Mouse (Mus musculus) midbrain, embryonic 14.5 days (tissue): ENCODE data around the gene Msh5. TPM values are rescaled to one million over a fixed set of nuclear protein-coding genes. Genes with fewer than 3 reads are reported as not detected.

Source experiments
- ATAC-seq: fragments of 200-750 bp; cut with Nextera tagmentation; 2 replicates; pipeline ENCODE4 v1.8.0; 2017; ENCODE audit warnings: moderate number of reproducible peaks, moderate library complexity; ENCODE audit not compliant: low FRiP score, low TSS enrichment
- DNase-seq: peaks from one replicate; pipeline ENCODE4 v3.0.0-alpha.2; 2015
- H3K27ac ChIP-seq: fragments of 300-500 bp; sonication (generic); replicated peaks from 2 replicates; pipeline ENCODE4 v1.5.1; 2014; ENCODE audit warnings: mild to moderate bottlenecking, low read depth, low read length, moderate library complexity
- H3K27me3 ChIP-seq: fragments of 300-500 bp; sonication (generic); 2 replicates; pipeline ENCODE4 v1.6.1; 2014; ENCODE audit warnings: low read length, control low read depth, mixed read lengths; ENCODE audit not compliant: control insufficient read depth, insufficient read depth
- H3K36me3 ChIP-seq: fragments of 300-500 bp; sonication (generic); 2 replicates; pipeline ENCODE4 v1.6.1; 2014; ENCODE audit warnings: low read length, control low read depth; ENCODE audit not compliant: control insufficient read depth, insufficient read depth
- H3K4me1 ChIP-seq: fragments of 300-500 bp; sonication (generic); 2 replicates; pipeline ENCODE4 v1.6.1; 2014; ENCODE audit warnings: mild to moderate bottlenecking, antibody characterized with exemption, low read length, control low read depth; ENCODE audit not compliant: control insufficient read depth, insufficient read depth
- H3K4me2 ChIP-seq: fragments of 300-500 bp; sonication (generic); 2 replicates; pipeline ENCODE4 v1.6.1; 2014; ENCODE audit warnings: mild to moderate bottlenecking, low read length, moderate library complexity
- H3K4me3 ChIP-seq: fragments of 300-500 bp; sonication (generic); replicated peaks from 2 replicates; pipeline ENCODE4 v1.5.1; 2014; ENCODE audit warnings: low read depth, low read length
- H3K9ac ChIP-seq: fragments of 300-500 bp; sonication (generic); replicated peaks from 2 replicates; pipeline ENCODE4 v1.6.1; 2014; ENCODE audit warnings: mild to moderate bottlenecking, low read length, moderate library complexity
- H3K9me3 ChIP-seq: fragments of 300-500 bp; sonication (generic); 2 replicates; pipeline ENCODE4 v1.6.1; 2016; ENCODE audit warnings: low read length, control low read depth, mixed read lengths; ENCODE audit not compliant: control insufficient read depth
- WGBS: fragments of 180-500 bp; shearing (Covaris S2); extraction: QIAGEN DNeasy Blood & Tissue Kit; methylation state at CpG from one replicate; pipeline ENCODE4 v1.1.7; 2014; 5-methylcytosine and 5-hydroxymethylcytosine counted together
- polyA plus RNA-seq: library from polyadenylated mRNA; unstranded; fragments of >200 nt; fragmentation: Nextera tagmentation; extraction: Ambion mirVana; gene quantifications from 2 replicates; pipeline ENCODE4 v1.2.1, GENCODE M21; 2014

Msh5 gene
- polyA plus RNA-seq, 1 experiment from 2014 or later = 2.8 TPM

DNA sequence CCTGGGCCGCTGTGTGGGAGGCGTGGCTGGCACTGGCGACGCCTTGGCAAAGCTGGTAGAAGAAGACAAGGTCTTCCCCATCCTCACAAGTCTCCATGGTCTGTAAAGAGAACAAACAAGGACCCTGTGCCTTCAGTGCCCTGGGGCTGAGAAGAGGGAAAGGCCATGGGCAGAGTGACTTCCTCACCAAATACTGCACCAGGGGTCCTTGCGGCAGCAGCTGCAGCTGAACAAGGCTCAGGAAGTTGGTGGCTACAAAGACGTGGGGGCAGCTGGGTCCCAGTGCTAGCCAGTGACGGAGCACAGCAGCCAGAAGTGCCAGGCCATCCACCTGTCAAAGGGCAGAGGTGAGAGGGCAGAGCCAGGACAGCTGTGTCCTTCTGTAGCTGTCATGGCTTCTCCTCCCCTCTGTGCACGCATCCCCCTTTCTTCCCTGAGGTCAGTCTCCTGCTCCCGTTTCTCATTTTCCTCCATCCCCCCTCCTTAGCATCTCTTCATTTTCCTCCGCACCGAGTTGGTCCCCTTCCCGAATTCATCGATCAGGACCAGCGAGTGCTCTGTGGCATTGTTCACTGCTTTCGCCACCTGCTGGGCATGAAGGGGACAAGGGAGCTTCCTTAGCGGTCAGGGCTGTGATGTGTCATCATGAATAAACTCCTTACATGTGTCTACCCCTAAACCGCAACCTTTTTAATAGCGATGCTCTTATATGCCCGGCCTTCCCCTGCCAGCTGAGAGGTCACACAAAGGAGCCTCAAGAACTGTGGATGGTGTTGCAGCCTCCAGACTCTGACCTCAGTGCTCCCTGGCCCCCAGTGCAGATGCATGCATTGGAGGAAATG lies 16.6 kb downstream of the Msh5 start:
- no peaks in the 10 kb centered on the region for H3K27me3 ChIP-seq
- H3K4me1 ChIP-seq = peaks cover 8% of the 10 kb centered on the region; the same call in 1 of the 2 replicates
- ATAC-seq (no peak), DNase-seq (peak; percentile 75)
- no peak overlapping the region for H3K4me3 ChIP-seq
- H3K4me2 ChIP-seq = peak overlapping the region; percentile 43
- no peak overlapping the region for H3K27ac ChIP-seq
- WGBS = 29% methylated on average over 19 of the region's 19 CpGs
- H3K9ac ChIP-seq = 0 out of 2 replicates have a peak overlapping the region, but pooled peaks have one; percentile 31
- H3K9me3 ChIP-seq = no peaks in the 10 kb centered on the region
- H3K36me3 ChIP-seq = no peaks in the 10 kb centered on the region

DNA sequence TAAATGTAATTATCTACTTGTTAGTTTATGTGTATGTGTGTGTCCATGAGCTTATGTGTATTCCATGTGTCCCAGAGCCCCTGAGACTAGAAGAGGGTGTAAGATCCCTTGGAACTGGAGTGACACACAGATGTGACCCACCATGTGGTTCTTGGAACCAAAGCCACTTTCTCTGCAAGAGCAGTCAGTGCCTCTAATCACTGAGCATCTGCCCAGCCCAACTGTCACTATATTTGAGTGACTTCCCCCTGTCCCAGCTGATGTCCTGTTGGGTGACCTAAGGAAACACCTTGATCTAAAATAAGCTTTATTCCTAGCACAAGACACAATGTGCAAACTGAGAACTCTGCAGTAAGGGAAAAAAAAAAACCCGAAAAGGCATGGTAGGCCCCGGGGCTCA lies 18.2 kb downstream of the Msh5 start:
- Histone ChIP-seq H3K27ac (0 out of 2 replicates have a peak overlapping the region, but pooled peaks have one; percentile 20), H3K4me3 (no peak overlapping the region), H3K27me3 (no peaks in the 10 kb centered on the region), H3K4me1 (peaks cover 8% of the 10 kb centered on the region; the same call in 1 of the 2 replicates), H3K4me2 (no peak overlapping the region), H3K9ac (no peak overlapping the region), H3K9me3 (no peaks in the 10 kb centered on the region), H3K36me3 (no peaks in the 10 kb centered on the region)
- DNase-seq (no peak), ATAC-seq (no peak)
- WGBS = 91% methylated on average over 2 of the region's 2 CpGs

DNA sequence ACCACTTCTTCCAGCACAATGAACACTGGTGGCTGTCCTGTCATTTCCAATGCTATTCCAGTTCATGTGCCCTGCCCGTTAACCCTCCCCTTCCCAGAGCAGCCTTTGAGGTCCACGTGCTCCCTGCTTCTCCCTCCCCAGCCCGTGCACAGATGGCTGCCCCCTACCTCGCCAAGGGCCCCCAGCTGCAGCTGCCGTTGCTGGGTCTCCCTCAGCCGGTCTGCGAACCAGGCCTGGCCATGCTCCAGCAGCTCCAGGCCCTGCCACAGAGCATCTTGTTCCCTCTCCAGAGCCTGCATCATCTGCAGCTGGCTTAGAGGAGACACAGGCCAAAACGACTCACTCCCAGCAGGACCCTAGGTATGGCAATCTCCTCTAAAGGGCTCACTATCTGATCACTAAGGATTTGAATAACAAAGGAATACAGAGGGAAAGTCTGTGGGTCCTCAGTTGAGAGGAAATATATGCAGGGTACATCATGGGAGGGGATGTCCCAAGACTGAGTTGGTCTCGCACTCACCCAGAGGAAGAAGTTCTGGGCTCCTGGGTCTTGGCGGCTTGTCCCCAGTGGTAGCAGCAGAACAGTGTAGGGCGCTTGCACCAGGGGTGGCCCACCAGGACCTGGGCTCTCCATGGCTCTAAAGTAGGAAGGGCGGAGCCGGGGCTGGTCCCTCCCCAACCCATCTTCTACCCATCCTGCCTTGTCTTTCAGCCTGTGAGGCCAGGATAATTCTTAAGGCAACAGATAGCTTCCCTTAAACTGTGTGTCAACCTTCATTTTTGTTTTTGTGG lies 19.1 kb downstream of the Msh5 start, which contains the start of gene Sapcd1:
TSS of gene Sapcd1 (minus strand) at position 740 of the 792 bp plus-strand sequence.
- DNase-seq (peak; percentile 61), ATAC-seq (peak; percentile 65)
- Histone ChIP-seq H3K36me3 (no peaks in the 10 kb centered on the region), H3K27ac (peak within 1 kb of the TSS; percentile 63), H3K4me2 (no peak within 1 kb of the TSS), H3K9me3 (no peaks in the 10 kb centered on the region), H3K4me3 (no peak within 1 kb of the TSS), H3K9ac (no peak within 1 kb of the TSS), H3K4me1 (peaks cover 8% of the 10 kb centered on the region; the same call in 1 of the 2 replicates), H3K27me3 (no peaks in the 10 kb centered on the region)
- 24% methylated on average over 13 of the region's 13 CpGs for WGBS

DNA sequence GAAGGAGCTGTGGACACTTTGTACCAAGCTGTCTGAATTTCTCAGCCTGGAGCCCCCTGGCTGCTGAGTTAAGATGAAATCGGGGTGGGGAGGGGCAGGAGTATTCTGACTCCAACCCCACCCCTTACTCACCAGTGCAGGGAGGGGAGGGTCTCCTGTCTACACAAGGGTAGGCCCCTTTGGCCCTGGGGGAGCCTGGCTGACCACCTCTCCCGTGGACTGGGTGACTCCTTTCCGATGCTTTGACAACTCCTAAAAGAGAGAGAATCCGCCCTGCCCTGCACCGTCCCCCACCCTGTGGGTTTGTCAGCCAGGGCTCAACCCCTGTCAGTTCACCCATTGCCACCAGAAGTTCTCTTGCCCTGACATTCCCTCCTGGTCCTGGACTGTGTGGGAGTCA lies 20.3 kb downstream of the Msh5 start:
- no peak overlapping the region for H3K27ac ChIP-seq

DNA sequence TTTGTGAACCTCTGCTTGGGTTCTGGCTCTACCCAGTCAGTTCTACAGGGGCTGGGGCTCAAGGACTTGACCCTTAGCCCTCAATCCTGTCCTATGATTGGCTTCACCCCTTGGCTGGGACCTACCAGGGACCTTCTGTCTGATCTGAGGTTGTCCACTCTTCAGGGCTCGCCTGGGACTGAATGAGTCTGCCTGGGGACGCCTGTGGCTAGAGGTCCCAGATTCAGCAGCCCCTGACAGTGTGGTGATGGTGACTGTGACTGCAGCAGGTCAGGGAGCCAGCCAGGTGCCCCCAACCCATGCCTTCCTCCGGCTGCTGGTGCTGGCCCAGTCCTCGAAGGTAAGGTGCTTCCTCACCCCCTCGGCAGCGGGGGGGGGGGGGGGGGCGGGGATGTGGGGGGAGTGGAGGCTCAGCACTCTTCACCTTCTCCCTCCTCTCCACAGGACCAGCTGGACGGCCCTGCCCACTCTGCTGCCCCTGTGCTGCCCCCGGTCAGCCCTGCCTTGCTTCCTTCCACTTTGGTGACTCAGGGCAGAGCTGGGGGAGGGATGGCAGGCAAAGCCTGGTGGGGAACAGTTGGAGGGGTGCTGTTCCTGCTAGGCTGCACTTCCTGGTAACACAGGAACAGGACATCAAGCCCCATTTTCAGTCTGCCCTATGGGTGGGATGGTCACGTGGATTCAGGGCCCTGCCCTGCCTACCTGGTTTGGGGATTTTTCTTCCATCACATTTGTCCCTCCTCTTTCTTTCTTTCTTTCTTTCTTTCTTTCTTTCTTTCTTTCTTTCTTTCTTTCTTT lies 21.7 kb downstream of the Msh5 start:
- ATAC-seq = no peak
- Histone ChIP-seq H3K4me1 (peaks cover 8% of the 10 kb centered on the region), H3K4me3 (no peak overlapping the region), H3K9ac (no peak overlapping the region), H3K27me3 (no peaks in the 10 kb centered on the region), H3K27ac (no peak overlapping the region), H3K4me2 (no peak overlapping the region), H3K36me3 (no peaks in the 10 kb centered on the region), H3K9me3 (no peaks in the 10 kb centered on the region)
- WGBS = 64% methylated on average over 7 of the region's 10 CpGs
- no peak for DNase-seq

More for the DNA sequence above, 20.3 kb downstream of the Msh5 start:
- ATAC-seq (no peak), DNase-seq (no peak)
- Histone ChIP-seq H3K36me3 (no peaks in the 10 kb centered on the region), H3K9me3 (no peaks in the 10 kb centered on the region), H3K27me3 (no peaks in the 10 kb centered on the region), H3K4me2 (no peak overlapping the region), H3K4me1 (peaks cover 11% of the 10 kb centered on the region), H3K4me3 (no peak overlapping the region), H3K9ac (no peak overlapping the region)
- WGBS = 87% methylated on average over 5 of the region's 5 CpGs

DNA sequence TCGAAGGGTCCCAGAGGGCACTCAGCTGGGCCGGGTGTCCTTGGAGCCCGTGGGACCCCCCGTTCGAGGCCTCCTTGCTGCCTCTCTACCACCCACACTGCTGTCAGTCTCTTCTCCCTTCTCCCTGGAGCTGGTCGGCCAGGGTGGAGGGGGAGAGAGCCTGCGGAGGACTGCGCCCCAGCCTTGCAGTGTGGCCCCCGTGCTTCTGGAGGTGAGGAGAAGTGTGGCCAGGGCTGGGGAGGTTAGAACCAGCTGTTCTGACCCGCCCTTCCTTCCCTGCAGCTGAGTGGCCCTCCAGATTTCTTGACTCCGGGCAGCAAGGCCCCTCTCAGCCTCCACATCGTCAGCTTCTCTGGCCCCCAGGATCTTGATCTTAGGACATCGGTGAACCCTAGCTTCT lies 22.3 kb downstream of the Msh5 start:
- H3K9ac ChIP-seq = no peak overlapping the region
- H3K27ac ChIP-seq = no peak overlapping the region
- H3K36me3 ChIP-seq = no peaks in the 10 kb centered on the region
- DNase-seq = no peak
- H3K4me2 ChIP-seq = no peak overlapping the region
- H3K4me1 ChIP-seq = peaks cover 3% of the 10 kb centered on the region; the same call in 1 of the 2 replicates
- no peak overlapping the region for H3K4me3 ChIP-seq
- H3K9me3 ChIP-seq = no peaks in the 10 kb centered on the region
- no peaks in the 10 kb centered on the region for H3K27me3 ChIP-seq
- ATAC-seq = no peak
- 83% methylated on average over 13 of the region's 13 CpGs for WGBS

DNA sequence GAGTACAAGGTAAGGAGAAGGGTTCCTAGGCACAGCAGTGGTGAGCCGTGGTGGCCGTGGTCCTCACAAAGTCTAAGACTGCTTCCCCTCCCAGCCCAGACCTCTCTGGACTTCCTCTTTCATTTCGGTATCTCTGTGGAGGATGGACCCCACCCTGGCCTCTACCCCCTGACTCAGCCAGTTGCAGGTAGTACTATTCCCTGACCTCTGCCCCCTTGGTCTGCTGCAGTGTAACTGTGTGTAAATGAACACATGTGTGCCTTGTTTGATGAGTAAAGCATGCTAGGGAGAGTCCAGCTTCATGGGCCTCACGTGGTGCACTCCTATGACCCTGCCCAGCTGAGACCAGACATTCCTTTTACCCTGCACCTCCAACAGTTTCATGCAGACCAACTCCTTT lies 22.8 kb downstream of the Msh5 start:
- WGBS = 86% methylated on average over 4 of the region's 4 CpGs
- no peaks in the 10 kb centered on the region for H3K27me3 ChIP-seq
- peaks cover 3% of the 10 kb centered on the region; the same call in 1 of the 2 replicates for H3K4me1 ChIP-seq
- no peak overlapping the region for H3K9ac ChIP-seq
- H3K4me2 ChIP-seq = no peak overlapping the region
- H3K36me3 ChIP-seq = no peaks in the 10 kb centered on the region
- no peak for ATAC-seq
- H3K9me3 ChIP-seq = no peaks in the 10 kb centered on the region
- H3K4me3 ChIP-seq = no peak overlapping the region
- no peak overlapping the region for H3K27ac ChIP-seq
- no peak for DNase-seq

DNA sequence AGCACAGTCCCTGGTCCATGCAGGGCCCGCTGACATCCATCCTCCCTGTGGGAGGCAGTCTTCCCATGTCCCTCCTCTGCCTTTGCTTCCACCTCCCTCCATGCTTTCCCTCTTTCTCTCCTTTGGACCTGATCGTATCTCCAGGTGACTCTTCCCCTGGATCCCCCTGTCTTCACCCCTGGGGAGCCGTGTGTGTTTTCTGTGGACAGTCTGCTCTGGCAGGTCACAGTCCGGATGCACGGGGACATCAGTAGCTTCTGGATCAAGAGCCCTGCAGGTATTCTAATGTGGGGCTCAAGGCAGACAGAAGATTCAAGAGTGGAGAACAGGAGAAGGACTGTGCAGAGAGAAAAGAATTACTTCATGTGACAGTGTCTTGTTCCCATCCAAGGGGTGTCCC lies 23.3 kb downstream of the Msh5 start:
- peaks cover 3% of the 10 kb centered on the region; the same call in 1 of the 2 replicates for H3K4me1 ChIP-seq
- no peaks in the 10 kb centered on the region for H3K9me3 ChIP-seq
- H3K9ac ChIP-seq = no peak overlapping the region
- no peak overlapping the region for H3K4me2 ChIP-seq
- WGBS = 87% methylated on average over 5 of the region's 5 CpGs
- no peaks in the 10 kb centered on the region for H3K27me3 ChIP-seq
- ATAC-seq (no peak), DNase-seq (no peak)
- no peak overlapping the region for H3K27ac ChIP-seq
- H3K4me3 ChIP-seq = no peak overlapping the region
- no peaks in the 10 kb centered on the region for H3K36me3 ChIP-seq
